Mouse (Mus musculus) forebrain, embryonic 12.5 days (tissue): ENCODE data around the gene Oog2. TPM values are rescaled to one million over a fixed set of nuclear protein-coding genes. Genes with fewer than 3 reads are reported as not detected.
"Not testable (repeated sequence)": the region's sequence is repeated elsewhere in the genome, so short reads cannot be mapped to it uniquely, and the experiment has no call there.

Source experiments
- ATAC-seq: fragments of 200-750 bp; cut with Nextera tagmentation; 2 replicates; pipeline ENCODE4 v1.8.0; 2017; ENCODE audit warnings: moderate TSS enrichment; ENCODE audit not compliant: low FRiP score
- H3K27ac ChIP-seq: fragments of 300-500 bp; sonication (generic); 2 replicates; pipeline ENCODE4 v1.5.1; 2016; ENCODE audit warnings: mild to moderate bottlenecking
- H3K27me3 ChIP-seq: fragments of 300-500 bp; sonication (generic); 2 replicates; pipeline ENCODE4 v1.6.1; 2016; ENCODE audit warnings: mild to moderate bottlenecking
- H3K36me3 ChIP-seq: fragments of 300-500 bp; sonication (generic); replicated peaks from 2 replicates; pipeline ENCODE4 v1.6.1; 2016; ENCODE audit warnings: mild to moderate bottlenecking
- H3K4me1 ChIP-seq: fragments of 300-500 bp; sonication (generic); 2 replicates; pipeline ENCODE4 v1.6.1; 2016
- H3K4me2 ChIP-seq: fragments of 300-500 bp; sonication (generic); 2 replicates; pipeline ENCODE4 v1.6.1; 2016; ENCODE audit warnings: mild to moderate bottlenecking, moderate library complexity
- H3K4me3 ChIP-seq: fragments of 300-500 bp; sonication (generic); replicated peaks from 2 replicates; pipeline ENCODE4 v1.5.1; 2016; ENCODE audit warnings: mild to moderate bottlenecking
- H3K9ac ChIP-seq: fragments of 300-500 bp; sonication (generic); 2 replicates; pipeline ENCODE4 v1.6.1; 2016; ENCODE audit warnings: mild to moderate bottlenecking
- H3K9me3 ChIP-seq: fragments of 300-500 bp; sonication (generic); 2 replicates; pipeline ENCODE4 v1.6.1; 2016
- WGBS: fragments of 180-500 bp; shearing (Covaris S2); methylation state at CpG from one replicate; pipeline ENCODE4 v1.1.7; 2016; 5-methylcytosine and 5-hydroxymethylcytosine counted together
- polyA plus RNA-seq: library from polyadenylated mRNA; unstranded; fragments of >200 nt; fragmentation: Nextera tagmentation; extraction: Ambion mirVana; gene quantifications from 2 replicates; pipeline ENCODE4 v1.2.1, GENCODE M21; 2016

Gene Oog2
- polyA plus RNA-seq = not detected in 2 replicates

DNA sequence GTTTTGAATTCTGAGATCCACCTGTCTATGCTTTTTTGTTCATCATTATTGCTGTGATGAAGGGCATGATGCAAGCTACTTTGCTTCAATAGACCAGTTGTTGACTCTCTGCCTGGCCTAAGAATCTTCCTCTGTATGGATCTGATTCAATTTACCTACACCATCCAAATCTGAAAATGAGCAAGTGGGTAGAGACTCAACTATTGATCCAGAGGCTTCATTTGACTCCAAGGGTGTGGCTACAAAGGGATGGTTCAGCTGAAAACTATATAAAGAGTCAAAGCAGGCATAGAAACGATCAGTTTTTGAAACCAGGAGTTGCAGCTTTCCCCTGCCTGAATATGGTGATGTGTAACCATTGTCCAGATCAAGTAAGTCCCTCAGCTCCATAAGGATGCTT lies at the start of gene Oog2:
TSS of gene Oog2 (plus strand) at position 301 of the 400 bp plus-strand sequence.
- WGBS = 46% methylated on average over 1 of the region's 1 CpGs
- no peak within 1 kb of the TSS for H3K9ac ChIP-seq
- no peaks in the 10 kb centered on the region for H3K27me3 ChIP-seq
- H3K36me3 ChIP-seq = no peaks in the 10 kb centered on the region
- H3K27ac ChIP-seq = no peak within 1 kb of the TSS
- H3K4me1 ChIP-seq = no peaks in the 10 kb centered on the region
- no peak within 1 kb of the TSS for H3K4me2 ChIP-seq
- no peak within 1 kb of the TSS for H3K4me3 ChIP-seq
- peaks cover 29% of the 10 kb centered on the region for H3K9me3 ChIP-seq
- ATAC-seq = no peak

DNA sequence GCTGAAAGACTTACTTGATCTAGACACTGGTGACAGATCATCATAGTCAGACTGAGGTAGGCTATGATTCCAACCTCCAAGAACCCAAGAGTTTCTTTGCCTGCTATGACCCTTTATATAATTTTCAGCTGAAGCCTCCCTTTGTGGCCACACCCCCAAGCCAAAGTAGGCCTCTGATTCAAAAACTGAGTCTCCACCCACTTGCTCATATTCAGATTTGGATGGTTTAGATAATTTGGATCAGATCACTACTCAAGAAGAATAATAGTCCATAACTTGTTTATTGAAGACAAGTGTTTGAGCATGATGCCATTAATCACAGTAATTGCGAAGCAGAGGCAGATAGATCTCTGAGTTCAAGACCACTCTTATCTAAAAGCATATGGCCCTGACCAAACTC lies 28.0 kb upstream of the Oog2 start, which contains the start of gene Oog3:
TSS of gene Oog3 (minus strand) at position 101 of the 400 bp plus-strand sequence.
- Histone ChIP-seq H3K9ac (no peak within 1 kb of the TSS), H3K4me1 (no peaks in the 10 kb centered on the region), H3K27me3 (no peaks in the 10 kb centered on the region), H3K27ac (no peak within 1 kb of the TSS), H3K4me2 (no peak within 1 kb of the TSS), H3K36me3 (no peaks in the 10 kb centered on the region), H3K9me3 (peaks cover 70% of the 10 kb centered on the region), H3K4me3 (no peak within 1 kb of the TSS)
- WGBS = 89% methylated on average over 1 of the region's 1 CpGs
- no peak for ATAC-seq

DNA sequence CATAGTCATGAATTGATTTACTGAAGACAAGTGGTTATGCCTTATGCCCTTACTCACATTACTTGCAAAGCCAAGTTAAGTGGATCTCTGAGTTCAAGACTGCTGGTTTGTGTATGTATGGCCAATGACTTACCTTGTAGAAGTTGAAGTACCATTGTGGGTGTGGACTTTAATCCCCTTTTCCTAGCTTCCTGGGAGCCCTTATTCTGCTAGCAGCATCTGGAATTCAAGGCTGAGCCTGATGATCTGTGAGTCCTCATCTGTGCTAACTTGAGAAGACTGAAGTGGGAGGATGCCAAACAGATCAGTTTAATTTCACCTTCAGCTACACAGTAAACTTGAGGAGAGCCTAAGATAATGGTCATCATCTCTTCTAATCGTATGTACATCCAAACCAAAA lies 22.7 kb downstream of the Oog2 start, which contains the start of gene C87977:
TSS of gene C87977 (minus strand) at position 101 of the 400 bp plus-strand sequence.
- H3K27me3 ChIP-seq, H3K4me1 ChIP-seq, H3K4me3 ChIP-seq, H3K36me3 ChIP-seq, H3K4me2 ChIP-seq, H3K27ac ChIP-seq, H3K9ac ChIP-seq, ATAC-seq: not testable (repeated sequence)
- H3K9me3 ChIP-seq = peaks cover 18% of the 10 kb centered on the region; the same call in 1 of the 2 replicates
- WGBS = 78% methylated on average over 1 of the region's 1 CpGs

Other genes with a start within 250 kb of the Oog2 start
- gene Pramef25, start 239.7 kb upstream of the Oog2 start, polyA plus RNA-seq = not detected in 2 replicates
- gene Gm13101, start 223.8 kb upstream of the Oog2 start, polyA plus RNA-seq = not detected in 2 replicates
- gene Pramef17, start 196.3 kb upstream of the Oog2 start, polyA plus RNA-seq = not detected in 2 replicates
- not detected in 2 replicates for gene Pramel4, start 131.6 kb upstream of the Oog2 start, polyA plus RNA-seq
- gene Gm13102, start 84.2 kb upstream of the Oog2 start, polyA plus RNA-seq = not detected in 2 replicates
- not detected in 2 replicates for gene Oog3, start 28.1 kb upstream of the Oog2 start, polyA plus RNA-seq
- not detected in 2 replicates for gene C87977, start 22.6 kb downstream of the Oog2 start, polyA plus RNA-seq
- not detected in 2 replicates for gene Pramel5, start 89.8 kb downstream of the Oog2 start, polyA plus RNA-seq
- not detected in 2 replicates for gene Gm13128, start 139.5 kb downstream of the Oog2 start, polyA plus RNA-seq
- gene Gm13119, start 167.2 kb downstream of the Oog2 start, polyA plus RNA-seq = not detected in 2 replicates
- gene Pramef20, start 187.2 kb downstream of the Oog2 start, polyA plus RNA-seq = not detected in 2 replicates
- gene Pramef12, start 217.7 kb downstream of the Oog2 start, polyA plus RNA-seq = not detected in 2 replicates
- not detected in 2 replicates for gene 1700012P22Rik, start 248.1 kb downstream of the Oog2 start, polyA plus RNA-seq